Mouse (Mus musculus) erythroblast, adult 5-6 weeks (primary cell): ENCODE measurements around the gene Sh3pxd2a. TPM values are rescaled to one million over a fixed set of nuclear protein-coding genes. Genes with fewer than 3 reads are reported as not detected.

Source experiments
- ATAC-seq: replicated peaks from 2 replicates; pipeline ENCODE4 v1.8.0; 2016; ENCODE audit warnings: moderate number of reproducible peaks, mild to moderate bottlenecking, moderate TSS enrichment, inconsistent platforms; ENCODE audit not compliant: poor library complexity, low FRiP score, severe bottlenecking
- total RNA-seq, 2 experiments: library from RNA; stranded (forward) in 1 of 2; stranded (reverse) in 1 of 2; fragments of 150-400 nt in 1 of 2; fragments of 200-764, 138-1000 nt in 1 of 2; gene quantifications; 2 replicates each; pipeline versions ENCODE4 v1.2.3 to v1.2.4; 2015 to 2017; ENCODE audit warnings: low replicate concordance in 2 of 2

Gene Sh3pxd2a
- total RNA-seq, 2 experiments from 2014 or later = 0.19 to 1.4 TPM

- no peak for ATAC-seq
Measured at GRCm38 (mm10) chr19:47444488-47444887, 19.7 kb downstream of the Sh3pxd2a start.

GRCm38 (mm10) chr19:47442294-47442627 is 21.9 kb downstream of the Sh3pxd2a start:
- ATAC-seq = no peak

GRCm38 (mm10) chr19:47441541-47442293 is 22.5 kb downstream of the Sh3pxd2a start:
- no peak for ATAC-seq

GRCm38 (mm10) chr19:47440967-47441366 is 23.2 kb downstream of the Sh3pxd2a start:
- no peak for ATAC-seq

- no peak for ATAC-seq
Measured at GRCm38 (mm10) chr19:47440435-47440803, 23.8 kb downstream of the Sh3pxd2a start.

DNA sequence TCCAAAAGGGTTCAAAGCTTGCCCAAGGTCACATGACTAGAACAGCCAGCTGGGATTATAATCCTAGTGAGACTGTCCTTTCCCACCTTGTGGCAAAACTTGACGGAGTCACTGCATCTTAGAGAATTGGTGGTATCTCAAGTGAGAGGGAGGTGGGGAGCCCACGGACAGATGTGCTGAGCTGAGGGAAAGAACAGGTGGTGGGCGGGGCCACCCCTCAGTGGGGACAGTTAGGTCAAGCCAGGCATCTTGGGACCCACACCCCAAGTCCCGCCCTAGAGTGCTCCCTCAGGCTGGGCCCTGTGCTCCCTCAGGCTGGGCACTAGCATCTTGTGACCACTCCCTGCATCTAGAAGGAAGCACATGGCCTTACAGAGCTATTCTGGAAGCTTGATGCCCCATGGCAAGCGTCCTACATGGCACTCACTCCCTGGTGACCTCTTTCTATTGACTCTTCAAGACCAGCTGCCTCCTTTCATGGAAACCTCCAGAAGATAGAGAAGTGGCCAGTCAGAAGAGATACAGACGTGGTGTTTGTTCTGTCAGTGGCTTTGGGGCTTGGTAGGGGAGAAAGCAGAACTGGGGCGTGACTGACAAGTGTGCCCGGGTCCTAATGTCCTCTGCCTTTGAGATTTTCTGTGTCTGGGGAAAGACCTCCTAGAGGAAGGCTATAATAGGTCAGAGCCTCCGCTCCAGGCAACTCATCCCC is 24.3 kb downstream of the Sh3pxd2a start:
- ATAC-seq = no peak

DNA sequence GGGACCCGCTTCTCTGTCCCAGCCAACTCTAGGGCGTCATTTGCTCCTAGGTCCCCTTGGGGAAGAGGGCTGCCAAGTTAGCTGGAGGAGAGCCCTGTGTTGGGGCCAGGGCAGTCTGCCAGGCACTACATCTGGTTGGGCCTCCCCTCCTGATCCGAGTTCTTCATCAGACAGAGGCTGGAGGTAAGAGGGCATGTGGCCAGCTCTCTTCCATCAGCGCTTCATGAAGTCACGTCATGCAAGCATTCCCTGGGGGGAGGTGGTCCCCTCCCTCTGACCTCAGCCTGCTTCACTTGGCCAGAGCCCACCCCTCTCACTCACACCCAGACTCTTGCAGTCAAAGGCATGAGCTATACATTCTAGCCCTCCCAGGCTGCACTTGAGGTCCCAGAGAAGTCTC is 25.8 kb downstream of the Sh3pxd2a start:
- no peak for ATAC-seq

DNA sequence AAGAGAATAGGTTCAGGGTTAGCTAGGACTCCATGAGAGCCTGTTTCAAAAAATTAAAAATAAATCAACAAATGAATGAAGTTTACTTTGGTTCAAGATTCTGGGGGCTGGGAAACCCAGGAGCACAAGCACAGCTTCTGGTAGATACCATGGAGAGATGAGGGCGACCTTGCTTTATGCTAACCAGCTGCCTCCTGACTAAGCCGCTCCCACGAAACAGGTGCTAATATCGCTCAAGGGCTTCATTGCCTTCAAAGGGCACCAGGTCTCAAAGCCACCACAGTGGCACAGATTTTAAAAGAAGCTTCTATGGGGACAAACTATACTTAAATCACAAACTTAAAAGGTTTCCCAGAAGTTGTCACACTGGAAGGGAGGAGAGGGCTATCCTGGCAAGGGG is 27.2 kb downstream of the Sh3pxd2a start:
- ATAC-seq = no peak

DNA sequence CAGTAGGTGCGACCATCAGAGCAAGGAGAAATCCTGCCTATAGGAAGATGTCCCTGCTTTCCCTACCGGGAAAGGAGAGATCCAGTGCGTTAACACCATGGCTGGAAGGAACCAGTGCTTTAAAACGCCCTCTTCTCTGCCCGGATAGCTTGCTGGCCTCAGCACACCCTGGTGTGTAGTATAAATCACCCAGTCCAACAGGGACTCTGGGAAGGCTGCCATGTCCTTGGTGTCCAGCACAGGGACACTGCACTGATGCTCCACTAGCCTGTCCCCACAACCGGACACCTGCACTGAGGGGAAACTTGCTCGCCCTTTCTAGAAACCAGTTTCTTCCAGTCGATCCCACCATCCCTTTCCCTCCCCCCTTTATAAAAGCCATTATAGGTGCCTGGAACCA is 28.0 kb downstream of the Sh3pxd2a start:
- no peak for ATAC-seq

DNA sequence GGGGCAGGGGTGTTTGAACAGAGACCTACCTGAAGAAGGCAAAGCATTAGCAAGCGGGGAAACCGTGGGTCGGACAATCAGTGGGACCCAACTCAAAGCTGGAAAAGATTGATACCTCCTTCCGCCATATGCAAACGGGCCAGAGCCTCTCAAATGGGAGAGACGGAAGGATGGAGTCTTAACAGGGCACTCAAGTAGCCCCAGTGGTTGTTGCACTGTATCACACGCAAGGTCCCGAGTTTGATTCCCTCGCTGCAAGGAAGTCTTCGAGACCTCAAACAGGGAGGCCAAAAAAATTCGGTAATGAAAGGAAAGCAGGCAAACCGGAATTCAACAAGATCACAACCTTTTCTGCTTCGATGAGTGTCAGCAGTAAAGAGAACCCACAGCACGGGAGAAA is 29.5 kb downstream of the Sh3pxd2a start:
- no peak for ATAC-seq

DNA sequence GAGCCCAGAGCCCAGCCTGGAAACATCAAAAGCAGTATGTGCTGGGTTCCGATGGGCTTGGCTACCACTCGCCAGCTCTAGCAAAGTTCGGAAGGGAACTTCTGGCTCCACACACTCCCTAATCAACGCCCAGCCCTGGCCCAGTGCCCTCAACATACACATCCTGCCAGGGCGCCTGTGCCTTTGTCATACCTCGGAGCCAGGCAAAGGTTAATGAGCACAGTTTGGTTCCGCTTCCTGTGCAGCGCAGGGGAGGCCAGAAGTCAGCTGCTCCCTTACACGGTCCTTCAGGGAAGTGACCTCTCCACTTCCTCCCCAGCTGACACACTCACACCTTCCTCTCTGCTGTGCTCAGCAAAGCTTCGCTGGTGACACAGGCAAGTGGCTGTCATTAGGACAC is 31.9 kb downstream of the Sh3pxd2a start:
- ATAC-seq = peak; percentile 56

DNA sequence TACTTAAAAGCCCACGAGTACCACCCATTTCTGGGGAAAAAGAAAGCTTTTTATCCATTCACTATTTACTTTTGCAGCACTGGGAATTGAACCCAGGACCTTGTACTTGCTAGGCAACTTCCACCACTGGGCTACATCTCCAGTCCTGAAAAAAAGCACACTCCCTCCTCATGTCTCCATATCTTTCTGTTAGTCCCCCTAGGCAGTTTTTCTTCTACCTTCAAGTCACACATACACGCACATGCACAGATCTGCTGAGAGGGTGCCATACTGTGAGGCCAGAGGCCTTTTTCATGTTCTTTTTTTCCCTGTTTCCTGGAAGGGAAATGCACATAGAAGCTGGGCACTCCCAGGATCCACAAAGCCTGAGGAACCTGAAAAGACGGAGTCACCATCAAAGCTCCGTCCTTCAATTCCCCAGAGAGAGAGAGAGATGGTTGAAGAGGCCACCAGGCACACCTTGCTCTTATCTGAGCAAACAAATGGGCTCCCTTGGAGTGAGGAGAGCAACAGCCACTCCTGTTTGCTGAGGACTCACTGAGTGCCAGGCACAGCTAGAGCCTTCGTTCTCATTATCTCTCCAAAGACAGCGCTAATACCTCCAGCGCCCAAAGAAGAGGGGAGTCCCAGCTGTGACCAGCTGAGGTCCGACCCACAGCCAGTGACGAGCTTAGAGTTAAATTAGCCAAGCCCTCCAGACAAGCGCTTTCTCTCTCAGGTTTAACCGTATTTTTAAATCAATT is 32.8 kb downstream of the Sh3pxd2a start:
- peak; percentile 84 for ATAC-seq

DNA sequence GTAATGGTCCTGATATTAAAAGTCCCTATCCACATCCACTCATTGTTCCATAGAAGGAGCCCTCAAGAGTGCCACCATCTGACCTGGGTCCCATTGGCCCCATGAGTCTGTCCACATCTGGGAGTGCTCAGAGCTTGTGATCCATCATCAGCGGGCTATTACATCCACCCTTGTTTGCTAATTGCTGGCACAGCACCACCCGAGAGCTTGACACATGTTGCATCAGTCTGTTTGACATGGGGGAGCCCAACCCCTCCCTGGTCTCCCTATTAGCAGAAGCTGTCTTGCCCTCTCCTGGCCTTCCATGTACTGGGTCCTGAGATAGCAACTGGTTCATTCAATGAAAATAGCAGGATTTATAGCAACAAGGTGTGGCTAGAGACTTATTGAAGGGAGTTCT is 34.0 kb downstream of the Sh3pxd2a start:
- no peak for ATAC-seq

DNA sequence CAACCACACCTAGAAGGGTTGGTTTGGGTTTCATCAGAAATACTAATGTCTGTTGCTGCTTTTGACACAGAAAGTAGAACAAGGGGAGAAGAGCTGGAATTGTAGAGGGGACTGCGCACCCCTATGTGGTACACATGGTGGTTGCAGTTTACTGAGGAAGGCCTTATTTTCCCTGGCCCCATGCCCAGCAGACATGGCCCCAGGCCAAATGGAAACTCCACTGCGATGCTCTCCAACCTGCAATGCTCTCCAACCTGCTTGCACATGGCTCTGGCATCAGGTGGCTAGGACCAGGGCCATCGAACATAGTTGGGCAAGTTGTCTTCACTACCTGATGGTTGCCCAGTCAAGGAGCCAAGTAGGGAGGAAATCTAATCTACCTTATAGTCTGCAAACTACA is 35.0 kb downstream of the Sh3pxd2a start:
- ATAC-seq = no peak

- ATAC-seq = no peak
Measured at GRCm38 (mm10) chr19:47428794-47429193, 35.4 kb downstream of the Sh3pxd2a start.

GRCm38 (mm10) chr19:47427841-47428789 is 36.1 kb downstream of the Sh3pxd2a start:
- ATAC-seq = no peak

- no peak for ATAC-seq
Measured at GRCm38 (mm10) chr19:47423632-47424031, 40.6 kb downstream of the Sh3pxd2a start.

DNA sequence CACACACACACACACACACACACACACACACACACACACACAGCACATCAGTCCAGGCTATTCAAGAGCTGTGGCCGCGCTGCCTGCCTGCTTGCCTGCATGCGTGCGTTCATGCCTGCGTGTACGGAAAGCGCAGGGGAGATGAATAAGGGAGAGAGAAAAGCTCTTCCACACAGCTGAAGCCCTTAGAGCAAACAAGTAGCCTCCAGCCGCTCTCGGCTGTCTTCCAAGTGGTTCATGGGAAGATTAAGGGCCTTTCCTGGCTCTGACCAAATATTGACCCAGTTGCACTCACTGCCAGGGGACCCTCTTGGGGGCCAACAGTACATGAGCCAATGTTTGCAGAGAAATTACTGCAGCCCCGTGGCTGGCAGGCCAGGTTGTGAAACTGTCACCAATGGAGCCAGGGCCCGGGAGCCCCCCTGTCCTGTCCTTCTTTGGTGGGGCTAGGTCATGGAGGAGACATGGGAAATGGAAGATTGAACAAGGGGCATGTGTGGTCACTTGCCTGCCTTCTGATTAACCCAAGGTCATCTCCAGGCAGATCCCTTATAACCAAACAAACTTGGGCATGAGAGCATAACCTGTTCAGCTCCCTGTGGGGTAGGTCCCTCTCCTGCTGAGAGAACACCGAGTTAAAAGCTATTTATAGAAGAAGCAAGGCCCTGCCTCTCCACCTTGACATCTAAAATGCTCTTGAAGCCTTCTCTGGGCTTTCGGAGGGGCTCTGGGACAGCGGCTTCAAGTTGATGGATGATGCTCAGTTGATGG is 42.9 kb downstream of the Sh3pxd2a start:
- no peak for ATAC-seq

- no peak for ATAC-seq
Measured at GRCm38 (mm10) chr19:47420539-47420938, 43.7 kb downstream of the Sh3pxd2a start.
